Mouse (Mus musculus): ENCODE data around the gene Bcap29.
"Not testable (repeated sequence)": the region's sequence is repeated elsewhere in the genome, so short reads cannot be mapped to it uniquely, and the experiment has no call there.

Bcap29 gene

GRCm38 (mm10) chr12:31634343-31635239 lies at the start of gene Bcap29:
Bcap29 (minus strand) TSS chr12:31634658.
- DNase-seq (ENCODE audit: low spot score): peak; percentile 60

- no peak for DNase-seq (ENCODE audit: low spot score)
Observed at GRCm38 (mm10) chr12:31667187-31667586, 32.7 kb upstream of the Bcap29 start.

GRCm38 (mm10) chr12:31665999-31666398 lies 31.5 kb upstream of the Bcap29 start:
- no peak for DNase-seq (ENCODE audit: low spot score)

DNA sequence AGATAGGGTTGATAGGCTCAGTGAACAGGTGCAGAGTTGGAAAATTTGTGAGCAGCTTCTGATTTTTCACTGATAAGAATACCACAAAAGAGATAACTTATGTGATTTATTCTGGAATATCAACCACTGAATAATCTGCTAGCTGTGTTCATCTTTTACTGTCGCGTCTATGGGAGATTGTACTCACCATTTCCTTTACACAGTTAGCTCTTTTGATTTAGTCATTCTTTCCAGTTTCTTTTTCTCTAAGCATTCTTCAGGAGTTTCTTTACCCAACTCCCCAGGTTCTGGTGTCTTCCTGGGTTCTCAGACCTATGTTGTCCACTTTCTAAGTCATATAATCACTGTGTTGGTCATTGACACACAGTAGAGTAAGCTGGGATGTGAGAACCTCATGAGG lies 22.4 kb upstream of the Bcap29 start:
- DNase-seq (ENCODE audit: low spot score): no peak

GRCm38 (mm10) chr12:31654965-31655477 lies 20.6 kb upstream of the Bcap29 start:
- DNase-seq (ENCODE audit: low spot score): no peak

GRCm38 (mm10) chr12:31654197-31654964 lies 19.9 kb upstream of the Bcap29 start, which contains the start of the genes Dus4l and Cog5:
Dus4l (minus strand) TSS chr12:31654826.
Cog5 (plus strand) TSS chr12:31654869.
- peak; percentile 95 for DNase-seq (ENCODE audit: low spot score)

- DNase-seq (ENCODE audit: low spot score): no peak
Observed at GRCm38 (mm10) chr12:31653611-31654010, 19.2 kb upstream of the Bcap29 start.

- no peak for DNase-seq (ENCODE audit: low spot score)
Observed at GRCm38 (mm10) chr12:31635240-31635607, 766 bp upstream of the Bcap29 start.

DNA sequence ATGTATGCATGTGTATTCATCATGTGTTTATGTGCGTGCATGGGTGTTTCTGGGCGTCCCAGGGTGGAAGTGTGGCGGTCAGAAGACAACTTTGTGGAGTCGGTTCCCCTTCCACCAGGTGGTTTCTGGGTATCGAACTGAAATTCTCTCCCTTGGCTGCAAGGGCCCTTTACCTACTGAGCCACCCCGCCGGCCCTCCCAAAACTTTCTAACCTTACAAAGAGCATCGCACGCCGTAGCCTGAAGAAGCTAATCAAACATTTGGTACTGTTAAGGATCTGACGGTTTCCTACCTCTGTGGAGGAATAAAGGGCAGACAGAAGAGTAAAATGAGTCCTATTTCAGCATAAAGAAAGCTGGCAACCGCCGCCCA lies 502 bp downstream of the Bcap29 start:
- DNase-seq (ENCODE audit: low spot score): no peak

DNA sequence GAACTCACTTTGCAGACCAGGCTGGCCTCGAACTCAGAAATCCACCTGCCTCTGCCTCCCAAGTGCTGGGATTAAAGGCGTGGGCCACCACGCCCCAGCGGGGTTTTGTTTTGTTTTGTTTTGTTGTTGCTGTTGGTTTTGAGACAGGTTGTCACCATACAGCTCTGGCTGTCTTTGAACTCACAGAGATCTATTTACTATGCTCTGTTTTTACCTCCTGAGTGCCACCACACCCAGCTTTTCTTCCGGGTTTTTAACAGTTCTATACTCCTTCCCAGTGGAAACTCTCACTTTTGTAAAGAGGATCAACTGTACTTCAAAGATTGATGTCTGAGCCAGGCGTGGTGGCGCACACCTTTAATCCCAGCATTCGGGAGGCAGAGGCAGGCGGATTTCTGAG lies 6.1 kb downstream of the Bcap29 start:
- DNase-seq (ENCODE audit: low spot score): not testable (repeated sequence)

- no peak for DNase-seq (ENCODE audit: low spot score)
Observed at GRCm38 (mm10) chr12:31625016-31625415, 9.4 kb downstream of the Bcap29 start.

DNA sequence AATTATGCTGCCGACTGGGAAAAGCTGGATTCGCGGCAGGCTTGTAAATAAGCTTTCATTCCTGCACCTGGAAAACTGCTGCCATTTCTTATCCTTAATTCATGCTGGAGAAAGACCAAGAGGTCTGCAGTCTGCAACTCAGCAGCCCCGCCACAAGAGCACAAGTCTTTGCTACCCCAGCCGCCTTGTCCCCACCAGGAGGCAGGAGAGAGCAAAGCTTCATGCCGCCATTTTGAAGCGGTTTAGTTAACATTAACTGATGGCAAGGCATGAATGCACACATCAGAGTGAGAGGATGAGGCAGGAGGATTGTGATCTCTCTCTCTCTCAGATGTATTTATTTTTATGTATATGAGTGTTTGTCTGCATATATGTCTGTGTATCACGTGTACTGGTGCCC lies 14.4 kb downstream of the Bcap29 start:
- no peak for DNase-seq (ENCODE audit: low spot score)

GRCm38 (mm10) chr12:31613353-31613752 lies 21.1 kb downstream of the Bcap29 start:
- DNase-seq (ENCODE audit: low spot score): no peak

DNA sequence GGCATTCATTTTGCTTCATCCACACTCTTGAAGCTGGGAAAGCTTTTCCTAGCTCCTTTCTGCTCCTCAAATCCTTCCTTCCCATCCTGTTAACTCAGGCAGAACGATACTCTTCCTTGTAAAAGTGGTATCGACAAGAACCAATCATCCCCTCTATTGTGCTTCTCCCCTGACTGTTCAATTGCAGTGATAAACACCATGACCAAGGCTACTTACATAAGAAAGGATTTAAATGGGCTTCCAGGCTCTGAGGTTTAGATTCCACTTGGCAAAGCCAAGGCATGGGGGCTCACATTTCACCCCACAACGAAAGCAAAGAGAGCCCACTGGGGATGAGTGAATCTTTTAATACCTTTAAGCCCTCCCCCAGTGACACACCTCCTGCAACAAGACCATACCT lies 26.3 kb downstream of the Bcap29 start:
- no peak for DNase-seq (ENCODE audit: low spot score)

DNA sequence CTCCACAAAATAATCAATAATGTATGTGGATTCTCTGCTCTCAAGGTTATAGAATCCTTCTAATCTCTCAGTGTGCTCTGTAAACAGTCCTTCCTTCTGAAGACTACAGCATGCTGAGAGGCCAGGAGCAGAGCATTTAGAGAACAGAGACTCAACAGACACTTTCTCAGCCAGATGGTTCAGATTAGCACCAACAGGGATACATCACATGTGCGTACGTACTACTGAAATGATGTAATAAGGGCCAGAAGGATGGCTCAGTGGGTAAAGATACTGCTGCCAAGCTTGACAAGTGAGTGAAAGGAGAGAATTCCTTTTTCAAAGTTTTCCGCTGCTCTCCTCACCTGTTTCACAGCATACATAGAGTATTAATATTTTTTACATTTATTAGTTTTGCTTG lies 29.6 kb downstream of the Bcap29 start:
- no peak for DNase-seq (ENCODE audit: low spot score)

- DNase-seq (ENCODE audit: low spot score): no peak
Observed at GRCm38 (mm10) chr12:31603586-31603985, 30.9 kb downstream of the Bcap29 start.

GRCm38 (mm10) chr12:31594296-31594695 lies 40.2 kb downstream of the Bcap29 start:
- no peak for DNase-seq (ENCODE audit: low spot score)

DNA sequence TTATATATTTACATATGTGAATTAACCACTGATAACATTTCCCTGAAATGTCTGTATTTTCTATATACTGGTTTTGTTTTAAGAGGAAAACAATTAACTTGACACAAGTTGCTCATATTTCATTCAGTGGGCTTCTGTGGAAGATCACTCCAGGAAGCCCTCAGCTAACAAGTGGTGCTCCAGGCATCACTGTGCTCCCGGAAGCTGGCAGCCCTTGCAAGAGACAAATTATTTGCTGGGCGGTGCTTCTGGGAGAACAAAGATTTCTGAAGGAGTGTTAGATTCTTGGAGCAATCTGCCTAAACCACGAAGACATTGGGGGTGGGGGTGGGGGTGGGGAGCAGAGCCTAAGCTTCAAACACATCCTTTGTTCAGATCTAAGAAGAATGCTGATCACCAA lies 42.4 kb downstream of the Bcap29 start:
- no peak for DNase-seq (ENCODE audit: low spot score)

- no peak for DNase-seq (ENCODE audit: low spot score)
Observed at GRCm38 (mm10) chr12:31583726-31584125, 50.7 kb downstream of the Bcap29 start.

DNA sequence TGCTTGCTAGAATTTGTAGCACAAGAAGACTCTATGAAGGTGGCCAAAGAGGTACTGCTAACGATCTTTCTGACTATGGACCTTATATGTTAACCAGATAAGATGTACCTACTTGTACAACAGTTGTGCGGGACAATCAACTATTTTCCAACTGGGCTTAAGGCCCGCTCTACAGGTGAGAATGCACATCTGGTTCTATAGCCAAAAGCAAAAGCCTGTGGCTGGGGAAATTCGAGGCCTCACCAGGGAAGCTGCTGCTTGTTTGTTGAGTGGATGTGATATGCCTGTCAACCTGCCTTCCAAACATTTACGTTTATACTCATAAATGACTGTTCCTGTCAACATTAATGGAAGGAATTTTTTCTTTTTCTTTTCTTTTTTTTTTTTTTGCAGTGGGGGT lies 52.4 kb downstream of the Bcap29 start:
- no peak for DNase-seq (ENCODE audit: low spot score)

DNA sequence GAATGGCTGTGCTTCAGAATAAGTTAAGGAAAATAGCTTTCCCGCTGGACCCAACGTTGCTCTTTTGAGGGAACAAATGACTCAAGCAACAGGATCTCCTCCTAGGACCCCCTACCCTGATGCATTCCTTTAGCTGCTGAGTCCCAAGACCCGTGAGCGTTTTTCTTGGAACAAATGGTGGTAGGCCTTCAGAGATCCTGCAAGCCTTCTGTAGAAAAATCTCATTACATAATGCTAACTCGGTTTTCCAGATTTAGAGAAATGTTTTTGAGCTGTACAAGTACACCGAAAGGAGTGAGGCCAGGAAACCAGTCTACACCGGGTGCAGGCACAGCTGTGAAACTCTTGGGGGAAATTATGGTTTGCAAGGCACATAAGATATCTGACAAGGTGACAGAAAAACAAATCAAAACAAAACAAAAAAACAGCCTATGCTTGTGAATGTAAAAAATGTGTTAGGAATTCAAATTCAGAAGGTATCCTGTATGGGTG lies 53.1 kb downstream of the Bcap29 start:
- peak; percentile 19 for DNase-seq (ENCODE audit: low spot score)

DNA sequence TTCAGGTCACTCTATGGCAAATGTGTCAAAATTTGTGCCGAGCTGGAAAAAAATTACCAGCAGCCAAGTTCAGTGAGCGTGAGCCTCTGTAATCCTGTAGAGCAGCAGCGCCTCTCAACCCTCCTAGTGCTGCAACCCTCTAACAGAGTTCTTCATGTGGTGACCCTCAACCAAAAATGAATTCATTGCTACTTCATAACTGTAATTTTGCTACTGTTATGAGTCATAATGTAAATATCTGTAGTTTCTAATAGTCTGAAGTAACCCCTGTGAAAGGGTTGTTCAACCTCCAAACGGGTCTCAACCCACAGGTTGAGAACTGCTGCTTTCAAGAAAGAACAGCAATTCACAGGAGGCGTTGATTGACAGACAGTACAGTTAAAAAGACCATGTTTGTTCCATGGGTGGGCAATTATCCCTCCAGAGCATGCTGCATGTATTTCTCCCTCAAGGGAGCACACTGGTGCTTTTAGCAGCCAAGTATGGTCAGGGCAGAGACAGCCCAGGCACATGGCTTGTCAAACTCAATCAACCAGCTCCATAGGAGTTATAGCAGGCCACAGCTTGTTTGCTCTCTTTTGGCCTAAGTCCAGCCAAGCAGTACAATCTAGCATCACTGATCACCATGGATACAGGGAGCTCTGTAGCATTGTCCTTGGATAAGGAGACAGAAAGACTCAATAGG lies 53.7 kb downstream of the Bcap29 start:
- no peak for DNase-seq (ENCODE audit: low spot score)

Measured in layer of hippocampus, adult 11-12 months (tissue).